Mouse (Mus musculus) Muller cell, postnatal 12 days (primary cell): ENCODE measurements at regions not wholly inside any gene's neighbourhood (a gene's known extent, or its start where the extent isn't known, plus 50 kb on each side); places are given as distances from the start of the nearest gene placed in this dataset.
A peak's percentile ranks its signal among the peaks of the same experiment; 100 is the strongest.

Source experiments
- DNase-seq: peaks from one replicate; pipeline ENCODE4 v3.0.0-alpha.2; 2015; ENCODE audit errors: inconsistent ontology term

DNA sequence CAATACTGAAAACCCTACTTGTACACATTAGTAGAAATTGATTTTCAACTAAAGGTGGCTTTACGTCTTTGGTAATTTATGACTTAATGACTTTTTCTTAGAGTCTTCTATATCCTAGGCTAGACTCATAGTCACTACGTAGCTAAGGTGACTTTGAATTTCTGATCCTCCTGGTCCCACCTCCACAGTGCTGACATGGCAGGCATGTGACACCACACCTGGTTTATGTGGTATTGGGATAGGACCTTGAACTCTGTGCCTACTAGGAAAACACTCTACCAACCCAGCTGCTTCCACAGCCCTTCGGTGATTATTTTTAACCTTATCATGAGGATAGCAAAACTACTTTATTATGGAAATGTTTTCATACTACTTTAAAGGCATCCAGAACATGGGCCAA lies 51.5 kb upstream of the D7Ertd443e start:
- no peak for DNase-seq

DNA sequence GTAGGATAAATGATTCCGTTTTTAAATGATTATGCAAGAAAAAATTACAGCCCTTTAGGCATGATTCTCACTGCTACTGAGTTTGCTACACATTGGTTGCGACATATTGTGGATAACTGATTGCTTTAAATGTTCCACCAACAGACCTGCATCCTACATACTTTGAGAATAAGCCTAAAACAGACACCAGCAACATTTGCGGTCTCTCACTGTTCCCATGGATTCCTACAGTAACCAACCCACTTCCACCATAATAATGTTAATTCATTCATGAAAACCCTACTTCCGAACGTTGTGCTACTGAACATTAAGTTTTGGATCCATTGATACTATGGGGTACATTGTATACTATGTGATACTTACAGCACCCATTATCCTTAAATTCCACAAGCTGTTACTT lies 53.8 kb upstream of the D7Ertd443e start:
- DNase-seq = no peak

DNA sequence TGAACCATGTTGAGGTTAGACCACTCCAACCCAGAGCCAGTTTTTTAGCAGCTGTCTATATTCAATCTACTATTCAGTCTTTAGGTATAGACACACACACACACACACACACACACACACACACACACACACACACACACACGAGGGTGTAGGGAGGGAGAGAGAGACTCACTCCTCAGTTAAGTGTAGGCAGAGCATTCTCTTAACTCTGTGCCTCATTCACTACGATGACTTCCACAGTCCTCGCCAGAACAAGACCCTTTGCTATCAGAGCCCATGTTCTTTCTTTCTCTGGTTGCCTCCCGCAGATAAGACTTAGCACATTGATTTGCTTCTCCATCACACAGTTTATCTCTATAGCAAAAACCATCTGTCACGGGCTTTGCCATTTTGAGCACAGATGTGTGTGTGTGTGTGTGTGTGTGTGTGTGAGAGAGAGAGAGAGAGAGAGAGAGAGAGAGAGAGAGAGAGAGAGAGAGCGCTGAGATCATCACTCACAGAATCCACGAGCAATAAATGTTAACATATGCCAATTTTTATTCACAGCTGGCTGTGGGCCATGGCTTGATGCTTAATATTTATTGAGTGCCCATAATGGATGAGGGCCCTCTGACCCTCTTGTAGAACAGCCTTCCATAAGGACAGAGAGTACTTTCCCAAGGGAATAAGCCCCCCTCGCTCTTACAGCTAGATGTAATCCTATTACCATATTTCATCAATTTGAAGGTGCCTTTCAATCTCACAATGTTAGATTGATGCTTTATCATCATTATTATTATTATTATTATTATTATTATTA lies 59.7 kb upstream of the D7Ertd443e start:
- DNase-seq = no peak

DNA sequence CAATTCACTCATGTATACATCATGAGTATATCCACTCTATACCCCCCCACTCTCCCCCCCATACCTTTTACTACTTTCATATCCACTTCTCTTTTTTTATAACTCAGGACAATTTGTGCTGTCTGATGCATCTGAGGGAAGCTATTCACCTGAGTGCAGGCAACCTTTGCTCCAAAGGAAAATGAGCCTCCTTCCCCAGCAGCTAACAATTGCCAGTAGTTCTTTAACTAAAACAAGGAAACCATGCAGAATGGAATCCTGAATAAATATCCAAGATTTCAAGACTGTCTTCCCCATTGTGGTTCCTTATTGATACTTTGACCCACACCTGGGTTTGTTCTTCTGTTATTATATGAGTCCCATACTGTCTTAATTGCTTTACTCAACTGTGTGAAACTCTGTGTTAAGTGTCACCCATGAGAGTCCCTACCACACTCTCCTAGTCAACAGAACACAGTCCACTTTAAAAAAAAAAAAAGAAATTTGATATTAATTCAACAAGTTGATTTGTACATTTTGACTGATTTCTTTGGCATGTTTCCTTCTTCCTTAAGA lies 62.3 kb upstream of the D7Ertd443e start:
- DNase-seq = no peak

DNA sequence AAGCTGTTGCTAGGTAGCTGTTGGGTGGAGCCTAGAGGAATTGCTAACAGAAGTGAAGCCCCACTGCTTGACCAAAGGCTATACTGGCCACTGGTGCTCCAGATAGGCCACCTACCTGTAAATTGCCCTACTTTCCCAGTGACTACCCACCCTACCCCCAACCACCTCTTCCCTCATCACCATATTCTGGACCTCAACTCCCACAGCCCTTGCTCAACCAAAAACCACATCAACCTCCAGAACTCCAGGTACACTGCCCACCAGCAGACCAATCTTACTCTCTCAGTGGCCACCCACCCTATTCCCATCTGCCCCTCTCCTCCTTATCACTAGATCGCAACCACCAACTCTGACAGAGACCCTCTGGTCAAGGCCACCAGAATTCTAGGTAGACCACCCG lies 63.4 kb upstream of the D7Ertd443e start:
- no peak for DNase-seq

DNA sequence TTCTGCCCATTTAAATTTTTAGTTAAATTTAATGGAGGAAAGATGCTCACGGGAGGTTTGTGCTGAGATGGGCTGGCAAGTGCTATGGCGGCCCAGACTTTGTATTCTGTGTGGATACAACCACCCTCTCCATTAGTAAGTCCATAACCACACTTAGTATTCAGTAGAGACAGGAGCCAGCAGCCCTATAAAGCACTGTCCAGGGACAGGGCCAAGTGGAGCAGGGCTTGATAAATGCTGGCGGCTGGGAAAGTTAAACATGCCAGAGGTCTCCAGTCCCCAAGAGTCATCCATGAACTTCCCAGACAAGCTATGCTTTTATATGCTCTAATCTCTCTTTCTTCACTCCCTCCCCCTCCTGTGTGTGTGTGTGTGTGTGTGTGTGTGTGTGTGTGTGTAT lies 77.2 kb upstream of the D7Ertd443e start:
- DNase-seq = no peak

DNA sequence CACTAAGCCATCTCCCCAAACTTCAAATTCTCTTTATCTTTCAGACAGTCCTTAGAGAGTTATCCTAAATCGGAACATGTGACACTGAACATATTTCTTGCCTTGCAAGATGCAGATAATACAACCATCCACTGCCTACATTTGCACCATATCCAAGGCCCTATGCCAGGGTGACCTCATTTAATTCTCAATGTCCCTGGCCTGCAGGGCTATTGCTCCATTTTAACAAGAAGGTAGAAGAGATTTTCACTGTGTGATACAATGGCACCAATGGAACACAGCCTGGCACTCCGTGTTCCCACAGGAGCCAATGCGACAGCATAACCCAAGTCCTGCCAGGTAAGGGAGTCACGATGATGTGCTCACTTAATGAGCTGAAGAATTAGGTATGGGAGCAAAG lies 77.9 kb upstream of the D7Ertd443e start:
- DNase-seq = no peak

DNA sequence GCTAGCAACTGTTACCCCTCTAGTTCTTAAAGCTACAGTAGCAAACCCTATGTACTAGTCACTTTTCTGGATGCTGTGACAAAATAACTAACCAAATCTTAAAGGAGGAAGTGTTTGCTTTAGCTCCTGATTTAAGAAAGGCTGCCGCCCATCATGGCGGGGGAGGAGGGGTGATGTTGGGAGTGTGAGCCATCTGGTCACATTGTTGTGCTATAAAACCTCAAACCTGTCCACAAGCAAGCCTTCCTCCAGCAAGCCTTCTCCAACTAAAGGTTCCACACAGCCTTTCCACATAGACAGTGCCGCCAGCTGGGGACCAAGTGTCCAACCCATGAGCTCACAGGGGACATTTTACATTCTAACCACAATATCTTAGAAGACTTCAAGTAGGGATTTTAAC lies 81.8 kb upstream of the D7Ertd443e start:
- no peak for DNase-seq

DNA sequence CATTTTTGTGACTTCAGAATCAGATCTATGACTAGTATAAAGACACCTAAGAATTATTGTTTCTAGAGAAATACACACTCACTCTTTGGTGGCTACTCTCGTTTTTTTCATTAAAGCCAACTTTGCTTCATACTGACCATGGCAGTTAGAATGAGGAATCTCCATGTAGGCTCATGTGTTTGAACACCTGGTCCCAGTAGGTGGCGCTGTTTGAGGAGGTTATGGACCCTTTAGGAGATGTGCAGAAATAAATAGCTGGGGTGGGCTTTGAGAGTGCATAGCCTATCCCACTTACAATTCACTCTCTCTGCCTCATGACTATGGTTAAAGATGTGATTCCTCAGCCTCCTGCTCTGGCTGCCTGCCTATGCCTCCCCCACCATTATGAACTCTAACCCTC lies 85.8 kb upstream of the D7Ertd443e start:
- DNase-seq = no peak

DNA sequence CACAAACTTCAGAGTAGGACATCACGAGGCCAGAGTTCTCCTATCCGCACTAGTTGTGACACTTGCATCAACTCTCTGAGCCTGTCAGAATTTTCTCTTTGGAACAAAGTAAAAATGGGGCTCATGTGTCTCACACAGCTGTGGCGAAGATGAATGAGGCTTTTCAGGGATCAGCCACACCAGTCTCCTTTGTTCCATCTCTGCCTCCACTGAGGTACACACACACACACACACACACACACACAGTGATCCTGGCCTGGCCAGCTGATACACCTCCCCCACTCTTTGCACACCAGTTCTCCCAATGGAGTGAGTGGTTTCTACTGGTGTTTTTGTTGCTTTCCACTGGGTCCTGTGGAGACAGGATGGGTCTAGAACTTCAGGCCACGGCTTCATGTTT lies 105.9 kb upstream of the D7Ertd443e start:
- DNase-seq = no peak

DNA sequence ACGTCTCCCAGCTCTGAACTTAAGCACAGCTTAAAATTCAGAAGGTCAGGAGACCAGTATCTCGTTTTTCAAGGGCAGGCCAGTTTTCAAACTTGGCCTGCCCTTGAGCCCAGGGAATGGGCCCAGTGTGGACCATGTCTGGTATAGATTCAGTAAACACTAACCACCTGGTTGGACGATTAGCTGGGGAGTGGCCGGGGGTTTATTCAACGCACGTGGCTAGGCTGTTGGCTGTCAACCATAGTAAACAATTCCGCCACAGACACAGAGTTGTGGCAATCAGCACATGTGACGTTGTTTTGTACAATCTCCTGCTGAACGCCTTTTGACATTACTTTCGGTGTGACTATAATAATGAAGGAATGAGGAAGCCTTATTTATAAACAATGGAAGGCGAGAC lies 111.8 kb upstream of the D7Ertd443e start:
- DNase-seq = no peak

DNA sequence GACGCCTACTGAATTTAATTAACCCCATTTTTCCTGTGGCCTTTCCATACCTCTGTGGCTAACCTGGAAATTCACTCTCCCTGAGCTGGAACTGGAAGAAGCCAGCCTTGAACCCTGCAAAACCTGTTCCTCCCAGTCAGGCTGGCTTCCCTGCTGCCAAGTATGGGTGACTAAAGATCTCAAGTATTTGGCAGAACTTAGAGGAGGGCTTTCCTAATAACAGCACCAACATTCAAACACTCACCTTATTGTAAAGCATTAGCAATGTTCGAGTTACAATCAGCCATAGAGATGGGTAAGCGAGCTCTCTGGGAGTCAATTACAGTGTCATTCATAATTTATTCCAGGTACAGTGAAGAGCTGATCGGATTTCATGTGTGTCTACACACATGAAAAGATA lies 112.4 kb upstream of the D7Ertd443e start:
- DNase-seq = no peak

DNA sequence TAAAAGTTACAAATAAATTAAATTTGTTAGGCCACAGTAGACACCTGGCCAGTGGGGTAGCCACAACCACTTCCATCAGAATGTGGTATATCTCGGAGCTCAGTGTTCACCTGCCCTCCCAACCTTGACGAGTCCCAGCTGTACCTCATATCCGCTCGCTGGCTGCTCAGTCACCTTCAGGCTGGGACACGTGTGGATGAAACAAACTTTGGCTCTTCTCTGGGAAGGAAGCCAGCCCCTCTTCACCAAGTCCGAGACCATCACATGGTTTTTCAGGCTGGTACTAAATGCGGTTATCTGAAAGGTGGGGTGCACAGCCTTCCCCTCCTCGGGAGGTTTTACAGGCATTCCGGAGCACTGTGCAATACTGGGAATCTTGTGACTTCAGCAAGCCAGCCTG lies 113.3 kb upstream of the D7Ertd443e start:
- DNase-seq = no peak

DNA sequence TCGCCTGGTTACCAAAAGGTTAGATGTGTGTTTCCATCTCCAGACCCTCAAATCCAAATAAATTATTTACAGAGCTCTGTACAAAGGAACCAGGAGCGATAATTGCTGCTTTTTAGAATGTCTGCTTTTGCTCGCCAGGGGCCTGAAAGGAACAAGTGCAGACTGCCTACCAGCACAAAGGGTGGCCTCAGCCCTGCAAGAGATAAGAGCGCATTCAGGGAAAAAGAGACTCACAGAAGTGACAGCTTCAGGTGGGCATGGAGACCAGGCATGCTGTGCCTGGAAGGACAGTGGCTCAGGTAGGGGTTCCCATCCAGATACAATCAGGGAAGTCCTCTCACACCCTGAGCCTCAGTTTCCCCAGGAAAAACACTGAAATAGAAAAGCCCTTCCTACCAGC lies 114.0 kb upstream of the D7Ertd443e start:
- no peak for DNase-seq

DNA sequence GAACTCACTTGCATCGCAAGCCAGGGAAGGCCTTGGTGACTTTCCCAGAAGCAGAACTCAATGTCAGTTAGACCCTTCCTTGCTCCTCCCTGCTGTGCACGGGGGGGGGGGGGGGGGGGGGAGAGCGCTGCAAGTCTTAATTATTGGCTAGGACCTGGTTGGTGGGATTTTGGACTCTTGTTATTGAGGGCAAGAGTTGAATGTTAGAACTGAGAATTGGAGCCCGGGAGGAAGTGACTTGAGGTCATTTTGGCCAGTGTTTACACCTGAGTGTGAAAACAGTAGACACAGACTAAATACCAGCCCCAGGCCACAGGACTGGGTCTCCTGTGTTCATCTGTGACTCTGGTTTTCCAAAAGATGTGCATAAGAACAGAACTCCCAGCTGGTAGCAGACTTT lies 114.7 kb upstream of the D7Ertd443e start:
- no peak for DNase-seq

DNA sequence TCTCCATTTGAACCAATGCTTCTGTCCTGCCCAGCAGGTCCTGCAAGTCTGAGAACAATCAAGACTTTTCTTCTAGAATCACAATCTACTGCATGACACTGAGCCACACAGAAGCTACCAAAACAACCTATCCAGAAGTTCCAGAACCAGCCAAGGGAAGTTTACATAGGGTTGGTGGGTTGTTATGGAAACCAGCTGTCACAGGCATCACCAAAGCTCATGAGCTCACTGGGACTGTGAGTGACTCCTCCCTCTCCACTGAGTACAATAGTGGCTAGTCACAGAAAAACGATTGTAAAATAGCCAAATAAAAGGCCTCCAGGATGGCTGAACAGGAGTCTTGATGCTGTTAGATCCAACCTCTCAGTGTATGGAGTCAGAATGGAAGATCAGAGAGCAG lies 115.6 kb upstream of the D7Ertd443e start:
- DNase-seq = peak; percentile 7

DNA sequence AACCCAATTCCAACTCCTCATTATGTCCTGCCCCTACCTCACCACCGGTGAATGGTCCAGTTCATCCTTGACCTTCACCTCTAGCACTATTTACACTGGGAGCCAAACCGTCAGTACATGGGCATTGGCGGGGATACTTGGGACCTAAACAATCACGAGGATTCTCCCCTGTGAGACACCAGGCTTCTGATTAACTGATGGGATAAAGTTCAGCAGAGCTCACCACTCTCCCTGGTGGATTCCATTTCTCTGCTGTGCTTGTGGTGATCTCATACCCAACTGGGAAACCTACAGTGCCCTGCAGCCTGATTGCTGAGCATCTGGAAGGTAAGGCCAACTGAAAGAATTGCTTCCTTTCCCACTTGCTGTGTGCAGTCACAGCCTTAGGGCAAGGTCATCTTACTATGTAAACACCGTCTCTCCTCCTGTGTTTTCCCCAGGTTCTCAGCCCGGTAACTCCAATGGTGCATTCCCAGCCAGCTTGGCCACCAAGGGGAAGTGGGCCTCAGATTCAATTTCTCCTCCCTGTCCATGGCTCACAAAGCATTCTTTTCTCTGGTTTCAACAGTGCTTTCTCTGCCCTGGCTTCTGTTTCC lies 125.0 kb upstream of the D7Ertd443e start:
- DNase-seq = no peak

DNA sequence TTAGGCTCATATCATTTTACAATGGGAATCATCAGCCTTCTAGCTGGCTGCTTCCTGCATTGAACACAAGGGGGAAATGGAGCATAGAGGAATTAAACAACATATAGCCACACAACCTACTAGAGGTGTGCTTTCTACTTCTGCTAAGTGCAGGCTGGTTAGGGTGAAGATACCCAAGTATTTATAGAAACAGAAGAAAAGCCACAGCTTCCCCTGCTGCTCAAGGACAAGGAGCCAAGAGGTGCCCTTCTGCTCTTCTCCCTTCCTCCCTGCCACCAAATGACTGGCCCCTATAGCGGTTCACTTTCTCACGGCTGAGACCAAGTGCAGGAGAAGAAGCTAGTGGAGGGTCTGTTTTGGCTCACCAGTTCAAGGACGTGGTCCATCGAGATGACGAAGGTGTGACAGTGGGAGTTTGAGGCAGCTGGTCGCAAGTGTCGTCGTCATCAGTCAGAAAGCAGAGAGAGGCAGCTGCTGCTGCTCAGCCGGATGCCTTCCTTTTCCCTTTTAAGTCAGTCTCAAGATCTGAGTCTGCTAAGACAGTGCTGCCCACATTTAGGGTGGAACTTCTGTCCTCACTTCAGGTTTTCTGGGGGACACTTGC lies 134.0 kb upstream of the D7Ertd443e start:
- no peak for DNase-seq

DNA sequence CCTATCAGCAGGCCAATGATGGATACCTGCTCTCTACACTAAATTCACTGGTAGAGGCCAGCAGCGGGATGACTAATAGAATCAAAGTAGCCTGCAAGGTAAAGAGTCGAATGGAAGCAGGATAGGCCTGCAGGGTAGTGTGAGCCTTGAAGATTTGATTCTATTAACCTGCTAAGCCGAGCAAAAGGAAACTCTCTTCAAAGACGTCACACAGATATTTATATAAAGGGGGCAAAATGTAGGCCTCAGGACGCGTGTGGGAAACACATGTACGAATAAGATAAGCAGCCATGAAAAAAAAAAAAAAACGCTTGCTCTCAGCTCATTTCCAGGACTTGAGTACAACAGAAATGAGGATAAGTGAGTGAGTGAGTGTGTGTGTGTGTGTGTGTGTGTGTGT lies 138.4 kb upstream of the D7Ertd443e start:
- no peak for DNase-seq

DNA sequence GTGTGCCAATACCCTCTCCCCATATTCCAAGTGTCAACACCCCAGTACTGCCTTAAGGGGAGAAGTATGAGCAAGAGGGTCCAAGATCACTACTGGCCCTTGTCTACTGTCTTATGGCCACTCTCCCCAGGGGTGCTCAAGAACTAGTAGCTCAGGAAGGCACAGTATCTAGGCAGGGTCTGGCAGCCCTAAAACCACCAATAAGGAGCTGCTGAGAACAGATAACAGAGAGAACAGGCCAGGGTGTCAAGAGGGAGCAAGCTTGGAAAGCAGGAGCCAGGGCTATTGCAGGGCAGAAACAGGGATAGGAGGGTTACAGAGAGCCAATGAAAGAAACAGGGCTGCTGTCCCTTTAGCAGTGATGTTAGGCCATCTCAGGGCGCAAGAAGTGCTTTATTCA lies 139.6 kb upstream of the D7Ertd443e start:
- no peak for DNase-seq

DNA sequence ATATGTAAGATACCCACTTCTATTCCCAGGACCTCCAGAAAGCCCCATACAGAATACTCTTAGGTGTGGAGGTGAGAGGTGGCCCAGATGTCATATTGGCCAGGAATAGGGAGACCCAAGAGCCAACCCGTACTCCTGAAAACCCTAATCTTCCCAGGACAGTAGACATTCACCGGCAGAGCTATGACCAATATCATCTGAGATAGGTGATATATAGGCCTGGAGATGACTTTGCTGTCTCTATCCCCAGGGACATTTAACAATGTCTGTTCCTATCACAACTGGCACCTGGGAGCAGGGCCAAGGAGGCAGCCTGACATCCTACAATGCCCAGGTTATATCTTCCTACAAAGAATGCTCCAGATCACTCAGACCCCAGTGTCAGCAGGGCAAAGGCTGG lies 140.0 kb upstream of the D7Ertd443e start:
- DNase-seq = no peak

DNA sequence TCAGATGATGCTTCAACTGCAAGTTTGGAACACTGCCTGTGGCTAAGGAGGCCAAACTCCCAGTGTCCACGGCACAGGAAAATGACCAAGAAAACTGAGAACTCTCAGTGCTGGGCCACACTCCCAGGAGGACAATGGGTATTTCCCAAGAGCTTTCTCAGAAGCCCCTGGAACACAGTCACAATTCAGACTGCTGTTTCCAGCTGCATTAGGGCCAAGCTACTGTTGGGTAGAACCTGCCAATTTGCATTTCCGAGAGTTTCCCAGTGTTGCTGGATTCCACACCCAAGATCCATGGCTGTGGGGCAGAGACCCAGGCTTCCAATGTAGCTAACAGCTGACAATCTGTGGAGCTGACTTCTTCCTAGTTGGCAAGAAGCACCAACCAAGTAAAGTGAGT lies 141.9 kb upstream of the D7Ertd443e start:
- DNase-seq = no peak

DNA sequence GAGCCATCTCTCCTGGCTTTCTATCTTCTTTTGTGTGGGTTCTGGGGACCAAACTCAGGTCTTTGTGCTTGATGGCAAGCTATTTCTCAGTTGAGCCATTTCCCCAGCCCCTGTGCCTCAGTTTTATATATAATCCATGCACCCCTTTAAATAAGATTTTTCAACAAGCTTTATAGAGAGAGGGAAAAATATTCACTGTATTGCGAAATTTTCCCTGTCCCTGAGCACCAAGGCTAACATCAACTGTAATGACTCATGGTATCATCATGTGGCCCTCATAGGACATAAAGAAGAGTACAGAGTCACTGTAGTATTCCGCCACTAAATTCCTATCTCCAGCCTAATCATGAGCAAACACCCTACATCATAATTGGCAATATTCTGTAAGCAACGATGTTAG lies 142.4 kb upstream of the Dock1 start:
- DNase-seq = peak; percentile 30
